Mouse (Mus musculus) stomach, embryonic 15.5 days (tissue): ENCODE measurements around the gene Polr1d. TPM values are rescaled to one million over a fixed set of nuclear protein-coding genes. Genes with fewer than 3 reads are reported as not detected.

Experiments
- ATAC-seq: fragments of 200-750 bp; cut with Nextera tagmentation; 2 replicates; pipeline ENCODE4 v1.8.0; 2017; ENCODE audit warnings: low read depth, moderate number of reproducible peaks, moderate TSS enrichment; ENCODE audit not compliant: insufficient read depth, low FRiP score
- H3K27ac ChIP-seq: fragments of 300-500 bp; sonication (generic); 2 replicates; pipeline ENCODE4 v1.5.1; 2015; ENCODE audit warnings: mild to moderate bottlenecking, inconsistent platforms
- H3K27me3 ChIP-seq: fragments of 300-500 bp; sonication (generic); replicated peaks from 2 replicates; pipeline ENCODE4 v1.6.1; 2015; ENCODE audit warnings: inconsistent platforms
- H3K36me3 ChIP-seq: fragments of 300-500 bp; sonication (generic); 2 replicates; pipeline ENCODE4 v1.6.1; 2015; ENCODE audit warnings: inconsistent platforms
- H3K4me1 ChIP-seq: fragments of 300-500 bp; sonication (generic); 2 replicates; pipeline ENCODE4 v1.6.1; 2015; ENCODE audit warnings: inconsistent platforms
- H3K4me2 ChIP-seq: fragments of 300-500 bp; sonication (generic); 2 replicates; pipeline ENCODE4 v1.6.1; 2015; ENCODE audit warnings: mild to moderate bottlenecking, inconsistent platforms
- H3K4me3 ChIP-seq: fragments of 300-500 bp; sonication (generic); replicated peaks from 2 replicates; pipeline ENCODE4 v1.5.1; 2015; ENCODE audit warnings: inconsistent platforms
- H3K9ac ChIP-seq: fragments of 300-500 bp; sonication (generic); 2 replicates; pipeline ENCODE4 v1.6.1; 2015; ENCODE audit warnings: inconsistent platforms
- H3K9me3 ChIP-seq: fragments of 300-500 bp; sonication (generic); 2 replicates; pipeline ENCODE4 v1.6.1; 2016; ENCODE audit warnings: inconsistent platforms
- WGBS: fragments of 180-500 bp; shearing (Covaris S2); methylation state at CpG from one replicate; pipeline ENCODE4 v1.1.7; 2015; 5-methylcytosine and 5-hydroxymethylcytosine counted together
- polyA plus RNA-seq: library from polyadenylated mRNA; unstranded; fragments of >200 nt; fragmentation: Nextera tagmentation; extraction: Ambion mirVana; gene quantifications from 2 replicates; pipeline ENCODE4 v1.2.1, GENCODE M21; 2015

Gene Polr1d
- polyA plus RNA-seq, 1 experiment from 2014 or later, result 140 TPM

GRCm38 (mm10) chr5:147159320-147159719, 82.5 kb downstream of the Polr1d start:
- Histone ChIP-seq H3K9ac (no peak overlapping the region), H3K4me2 (no peak overlapping the region), H3K27ac (no peak overlapping the region), H3K27me3 (no peaks in the 10 kb centered on the region), H3K4me1 (no peaks in the 10 kb centered on the region), H3K9me3 (no peaks in the 10 kb centered on the region), H3K4me3 (no peak overlapping the region), H3K36me3 (no peaks in the 10 kb centered on the region)
- no peak for ATAC-seq
- 72% methylated on average over 6 of the region's 6 CpGs for WGBS

GRCm38 (mm10) chr5:147159792-147160191, 82.9 kb downstream of the Polr1d start:
- Histone ChIP-seq H3K4me3 (no peak overlapping the region), H3K27ac (no peak overlapping the region), H3K4me2 (no peak overlapping the region), H3K9me3 (no peaks in the 10 kb centered on the region), H3K36me3 (no peaks in the 10 kb centered on the region), H3K9ac (no peak overlapping the region), H3K27me3 (no peaks in the 10 kb centered on the region), H3K4me1 (no peaks in the 10 kb centered on the region)
- ATAC-seq, result no peak
- 83% methylated on average over 2 of the region's 2 CpGs for WGBS

Other genes with a start within 250 kb of the Polr1d start
- gene Rpl21, start 244.2 kb upstream of the Polr1d start, polyA plus RNA-seq, result 489 and 511 TPM in 2 replicates
- 16.4 and 18.1 TPM in 2 replicates for gene Rasl11a, start 232.0 kb upstream of the Polr1d start, polyA plus RNA-seq
- 116 and 122 TPM in 2 replicates for gene Gtf3a, start 128.4 kb upstream of the Polr1d start, polyA plus RNA-seq
- 23.1 and 24.2 TPM in 2 replicates for gene Mtif3, start 113.2 kb upstream of the Polr1d start, polyA plus RNA-seq
- 16.3 and 19.4 TPM in 2 replicates for gene Lnx2, start 464 bp upstream of the Polr1d start, polyA plus RNA-seq
- gene Gsx1, start 111.6 kb downstream of the Polr1d start, polyA plus RNA-seq, result not detected in 2 replicates
- gene Pdx1, start 192.9 kb downstream of the Polr1d start, polyA plus RNA-seq, result 10.0 and 14.0 TPM in 2 replicates
- gene Cdx2, start 230.2 kb downstream of the Polr1d start, polyA plus RNA-seq, result 8.1 and 9.8 TPM in 2 replicates
- 0.41 and 0.71 TPM in 2 replicates for gene Urad, start 245.4 kb downstream of the Polr1d start, polyA plus RNA-seq